Mouse (Mus musculus) midbrain, embryonic 14.5 days (tissue): ENCODE data around the gene Prss16. TPM values are rescaled to one million over a fixed set of nuclear protein-coding genes. Genes with fewer than 3 reads are reported as not detected.
A peak's percentile ranks its signal among the peaks of the same experiment; 100 is the strongest.

Experiments used
- ATAC-seq: fragments of 200-750 bp; cut with Nextera tagmentation; 2 replicates; pipeline ENCODE4 v1.8.0; 2017; ENCODE audit warnings: moderate number of reproducible peaks, moderate library complexity; ENCODE audit not compliant: low FRiP score, low TSS enrichment
- DNase-seq: peaks from one replicate; pipeline ENCODE4 v3.0.0-alpha.2; 2015
- H3K27ac ChIP-seq: fragments of 300-500 bp; sonication (generic); replicated peaks from 2 replicates; pipeline ENCODE4 v1.5.1; 2014; ENCODE audit warnings: mild to moderate bottlenecking, low read depth, low read length, moderate library complexity
- H3K27me3 ChIP-seq: fragments of 300-500 bp; sonication (generic); 2 replicates; pipeline ENCODE4 v1.6.1; 2014; ENCODE audit warnings: low read length, control low read depth, mixed read lengths; ENCODE audit not compliant: control insufficient read depth, insufficient read depth
- H3K36me3 ChIP-seq: fragments of 300-500 bp; sonication (generic); 2 replicates; pipeline ENCODE4 v1.6.1; 2014; ENCODE audit warnings: low read length, control low read depth; ENCODE audit not compliant: control insufficient read depth, insufficient read depth
- H3K4me1 ChIP-seq: fragments of 300-500 bp; sonication (generic); 2 replicates; pipeline ENCODE4 v1.6.1; 2014; ENCODE audit warnings: mild to moderate bottlenecking, antibody characterized with exemption, low read length, control low read depth; ENCODE audit not compliant: control insufficient read depth, insufficient read depth
- H3K4me2 ChIP-seq: fragments of 300-500 bp; sonication (generic); 2 replicates; pipeline ENCODE4 v1.6.1; 2014; ENCODE audit warnings: mild to moderate bottlenecking, low read length, moderate library complexity
- H3K4me3 ChIP-seq: fragments of 300-500 bp; sonication (generic); replicated peaks from 2 replicates; pipeline ENCODE4 v1.5.1; 2014; ENCODE audit warnings: low read depth, low read length
- H3K9ac ChIP-seq: fragments of 300-500 bp; sonication (generic); replicated peaks from 2 replicates; pipeline ENCODE4 v1.6.1; 2014; ENCODE audit warnings: mild to moderate bottlenecking, low read length, moderate library complexity
- H3K9me3 ChIP-seq: fragments of 300-500 bp; sonication (generic); 2 replicates; pipeline ENCODE4 v1.6.1; 2016; ENCODE audit warnings: low read length, control low read depth, mixed read lengths; ENCODE audit not compliant: control insufficient read depth
- WGBS: fragments of 180-500 bp; shearing (Covaris S2); extraction: QIAGEN DNeasy Blood & Tissue Kit; methylation state at CpG from one replicate; pipeline ENCODE4 v1.1.7; 2014; 5-methylcytosine and 5-hydroxymethylcytosine counted together
- polyA plus RNA-seq: library from polyadenylated mRNA; unstranded; fragments of >200 nt; fragmentation: Nextera tagmentation; extraction: Ambion mirVana; gene quantifications from 2 replicates; pipeline ENCODE4 v1.2.1, GENCODE M21; 2014

The Prss16 gene
- not detected in 2 replicates for polyA plus RNA-seq

DNA sequence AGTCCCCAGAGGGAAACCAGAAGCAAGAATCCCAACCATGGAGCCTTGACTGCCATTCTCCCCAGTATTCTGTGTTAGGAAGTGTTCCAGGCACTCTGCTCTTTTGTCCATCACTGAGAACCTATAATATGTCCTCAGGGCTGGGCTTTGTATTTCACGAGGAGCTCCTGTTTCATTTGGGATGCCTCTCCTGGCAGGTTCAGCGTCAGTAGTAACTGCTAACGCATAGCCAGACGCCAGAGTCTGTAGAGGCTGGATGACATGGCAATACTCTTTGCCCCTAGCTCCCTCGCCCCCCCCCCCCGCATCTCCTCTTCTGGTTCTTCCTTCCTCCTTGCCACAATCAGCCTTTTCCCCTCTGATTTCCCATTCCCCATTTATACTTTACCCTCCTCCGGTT, at the start of gene Prss16:
TSS of gene Prss16 (minus strand) at position 101 of the 400 bp plus-strand sequence.
- DNase-seq (no peak), ATAC-seq (no peak)
- WGBS: 41% methylated on average over 7 of the region's 7 CpGs
- H3K9ac ChIP-seq: no peak within 1 kb of the TSS
- no peaks in the 10 kb centered on the region for H3K9me3 ChIP-seq
- no peak within 1 kb of the TSS for H3K4me2 ChIP-seq
- H3K4me3 ChIP-seq: no peak within 1 kb of the TSS
- H3K27me3 ChIP-seq: peaks cover 93% of the 10 kb centered on the region
- H3K36me3 ChIP-seq: no peaks in the 10 kb centered on the region
- H3K27ac ChIP-seq: no peak within 1 kb of the TSS
- H3K4me1 ChIP-seq: peaks cover 15% of the 10 kb centered on the region; the same call in 1 of the 2 replicates

DNA sequence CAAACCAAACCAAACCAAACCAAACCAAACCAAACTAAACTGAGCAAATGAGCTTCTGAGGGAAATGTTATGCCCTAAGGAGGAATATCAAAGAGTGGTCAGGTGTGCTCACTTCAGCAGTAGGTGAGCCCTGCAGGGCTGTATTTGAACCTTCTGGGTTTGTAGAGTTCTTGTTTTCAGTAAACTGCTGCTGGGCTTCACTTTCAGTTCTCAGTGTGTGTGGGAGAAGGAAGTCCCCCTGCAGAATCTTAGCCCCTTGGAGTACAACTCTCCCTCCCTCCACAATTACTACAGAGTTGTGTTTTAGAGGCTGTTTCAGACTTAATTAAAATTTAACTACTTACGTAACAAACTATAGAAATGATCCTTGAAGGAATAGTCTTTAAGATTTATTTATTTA, 44.2 kb upstream of the Prss16 start:
- WGBS: 94% methylated on average over 1 of the region's 1 CpGs
- H3K9ac ChIP-seq: no peak overlapping the region
- H3K27me3 ChIP-seq: no peaks in the 10 kb centered on the region
- H3K9me3 ChIP-seq: no peaks in the 10 kb centered on the region
- H3K4me2 ChIP-seq: no peak overlapping the region
- H3K27ac ChIP-seq: no peak overlapping the region
- H3K4me1 ChIP-seq: peaks cover 4% of the 10 kb centered on the region; the same call in 1 of the 2 replicates
- ATAC-seq (no peak), DNase-seq (no peak)
- no peaks in the 10 kb centered on the region for H3K36me3 ChIP-seq
- H3K4me3 ChIP-seq: no peak overlapping the region

DNA sequence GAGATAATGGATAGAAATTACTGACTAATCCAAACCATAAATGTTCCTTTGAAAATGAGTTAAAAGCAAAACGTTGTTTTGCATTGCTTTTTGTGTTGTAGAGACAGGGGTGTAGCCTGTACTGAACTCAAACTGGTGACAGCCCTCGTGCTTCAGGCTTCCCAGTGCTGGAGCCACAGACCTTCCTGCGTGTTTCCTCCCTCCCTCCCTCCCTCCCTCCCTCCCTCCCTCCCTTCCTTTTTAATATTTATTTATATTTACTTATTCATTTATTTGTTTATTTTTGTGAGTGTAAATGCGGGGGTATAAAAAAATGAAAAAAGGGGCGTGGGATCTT, 41.9 kb upstream of the Prss16 start:
- H3K9me3 ChIP-seq: no peaks in the 10 kb centered on the region
- WGBS: 12% methylated on average over 5 of the region's 5 CpGs

DNA sequence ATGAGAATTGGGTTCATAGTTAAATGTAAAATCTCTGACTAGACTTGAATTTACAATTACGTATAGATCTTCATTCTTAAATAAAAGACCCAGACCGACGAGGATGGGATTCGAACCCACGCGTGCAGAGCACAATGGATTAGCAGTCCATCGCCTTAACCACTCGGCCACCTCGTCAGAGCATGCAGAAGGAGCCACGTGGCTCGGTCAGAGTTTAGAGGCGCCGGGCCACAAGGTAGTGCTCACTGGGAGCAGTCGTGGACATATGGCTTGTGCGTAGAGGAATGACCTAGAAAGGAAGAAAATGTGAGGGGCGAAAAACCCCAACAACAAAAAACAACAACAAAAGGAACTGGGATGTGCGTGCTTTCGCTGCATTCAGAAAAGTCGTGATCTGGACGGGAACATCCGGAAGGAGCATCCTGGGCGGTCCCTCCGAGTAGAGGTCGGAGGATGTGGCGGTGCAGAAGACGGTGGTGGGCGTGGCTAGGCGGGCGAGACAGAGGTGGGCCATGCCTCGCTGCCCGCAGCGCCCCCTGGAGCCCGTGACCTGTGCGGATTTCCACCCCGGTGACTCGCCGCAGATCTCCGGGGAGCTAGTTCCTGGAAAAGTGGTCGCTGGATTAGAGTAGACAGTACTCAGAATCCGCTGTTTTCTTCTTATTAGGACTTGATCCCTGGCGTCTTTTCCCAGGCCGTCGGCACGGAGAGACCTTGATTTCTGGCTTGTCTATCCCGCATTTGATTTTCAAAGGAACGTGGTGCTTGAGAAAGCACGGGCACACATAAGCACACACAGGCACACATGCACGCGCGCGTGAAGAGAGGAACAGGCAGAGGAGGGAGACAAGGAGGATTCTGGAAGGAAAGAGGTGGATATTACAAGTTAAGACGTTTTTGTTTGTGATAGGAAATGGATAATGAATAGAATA, 41.3 kb upstream of the Prss16 start:
- peak; percentile 95 for ATAC-seq
- Histone ChIP-seq H3K36me3 (no peaks in the 10 kb centered on the region), H3K4me3 (peak overlapping the region; percentile 49), H3K27ac (peak overlapping the region; percentile 86), H3K9me3 (no peaks in the 10 kb centered on the region), H3K27me3 (no peaks in the 10 kb centered on the region), H3K9ac (peak overlapping the region; percentile 60), H3K4me1 (peaks cover 4% of the 10 kb centered on the region; the same call in 1 of the 2 replicates), H3K4me2 (peak overlapping the region; percentile 63)
- DNase-seq: peak; percentile 95
- WGBS: under 1% methylated on average over 52 of the region's 52 CpGs

More for the DNA sequence above, 41.9 kb upstream of the Prss16 start:
- H3K9ac ChIP-seq: peak overlapping the region; percentile 60
- peak overlapping the region; percentile 49 for H3K4me3 ChIP-seq
- peaks cover 4% of the 10 kb centered on the region; the same call in 1 of the 2 replicates for H3K4me1 ChIP-seq
- ATAC-seq (0 out of 2 replicates have a peak, but pooled peaks have one; percentile 32), DNase-seq (no peak)
- peak overlapping the region; percentile 63 for H3K4me2 ChIP-seq
- no peaks in the 10 kb centered on the region for H3K36me3 ChIP-seq
- peak overlapping the region; percentile 86 for H3K27ac ChIP-seq
- H3K27me3 ChIP-seq: no peaks in the 10 kb centered on the region

DNA sequence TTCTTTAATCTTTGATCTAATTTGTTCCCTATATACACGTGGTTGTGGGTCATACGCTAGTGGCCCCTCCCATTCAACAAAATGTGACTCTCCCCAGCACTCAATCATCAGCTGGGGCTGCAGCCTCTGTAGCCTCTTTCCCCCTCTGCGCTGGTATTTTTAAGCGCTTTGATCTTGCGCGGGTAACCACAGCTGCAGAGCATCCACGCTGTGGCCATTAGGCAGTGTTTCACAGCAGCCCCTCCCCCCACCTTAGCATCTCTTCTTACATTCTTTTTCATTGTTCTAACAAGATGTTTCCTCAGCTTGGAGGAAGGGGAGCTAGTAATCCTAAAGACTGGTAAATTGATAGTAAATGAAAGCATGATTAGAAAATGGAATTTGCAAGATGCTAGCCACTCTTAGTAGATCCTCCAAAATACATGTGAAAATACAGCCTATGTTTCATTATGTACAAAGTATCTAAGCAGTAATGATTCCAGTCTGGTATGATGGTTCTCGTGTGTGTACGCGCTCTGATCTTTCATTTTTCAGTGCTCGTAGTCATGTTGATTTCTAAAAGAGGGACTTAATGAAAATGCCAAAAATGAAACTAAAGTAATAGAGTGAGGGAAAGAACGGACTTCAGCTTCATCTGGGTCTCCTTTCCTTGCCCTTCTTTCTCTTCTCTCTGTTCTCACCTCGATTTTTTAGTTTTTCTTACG, 40.3 kb upstream of the Prss16 start:
- ATAC-seq (peak; percentile 38; the same call in 1 of the 2 replicates), DNase-seq (peak; percentile 88)
- Histone ChIP-seq H3K9ac (peak overlapping the region; percentile 60; the same call in 1 of the 2 replicates), H3K4me2 (peak overlapping the region; percentile 63), H3K9me3 (no peaks in the 10 kb centered on the region), H3K27me3 (no peaks in the 10 kb centered on the region), H3K4me3 (peak overlapping the region; percentile 49), H3K36me3 (no peaks in the 10 kb centered on the region), H3K4me1 (peaks cover 4% of the 10 kb centered on the region; the same call in 1 of the 2 replicates), H3K27ac (peak overlapping the region; percentile 86)
- under 1% methylated on average over 14 of the region's 14 CpGs for WGBS

DNA sequence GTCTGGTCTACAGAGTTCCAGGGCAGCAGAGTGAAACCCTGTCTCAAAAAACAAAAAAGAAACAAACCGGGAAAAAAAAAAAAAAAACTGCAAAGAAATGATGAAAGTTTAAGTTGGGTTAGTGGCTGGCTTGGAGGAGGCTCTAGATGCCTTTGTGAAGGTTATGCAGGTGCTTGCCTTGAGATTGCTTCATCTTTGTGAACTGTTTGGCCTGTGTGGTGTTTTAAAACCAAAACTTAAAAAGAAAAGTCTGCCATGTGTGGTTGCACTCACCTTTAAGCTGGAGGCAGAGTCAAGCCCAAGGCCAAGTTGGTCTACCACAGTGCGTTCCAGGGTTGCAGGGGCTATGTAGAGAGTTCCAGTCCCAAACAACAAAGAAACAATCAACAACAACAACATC, 39.5 kb upstream of the Prss16 start:
- Histone ChIP-seq H3K4me3 (no peak overlapping the region), H3K27me3 (no peaks in the 10 kb centered on the region), H3K9me3 (no peaks in the 10 kb centered on the region), H3K27ac (no peak overlapping the region), H3K4me2 (0 out of 2 replicates have a peak overlapping the region, but pooled peaks have one; percentile 10), H3K9ac (no peak overlapping the region), H3K4me1 (peaks cover 4% of the 10 kb centered on the region; the same call in 1 of the 2 replicates), H3K36me3 (no peaks in the 10 kb centered on the region)
- DNase-seq: no peak
- ATAC-seq: no peak
- 86% methylated on average over 2 of the region's 2 CpGs for WGBS

DNA sequence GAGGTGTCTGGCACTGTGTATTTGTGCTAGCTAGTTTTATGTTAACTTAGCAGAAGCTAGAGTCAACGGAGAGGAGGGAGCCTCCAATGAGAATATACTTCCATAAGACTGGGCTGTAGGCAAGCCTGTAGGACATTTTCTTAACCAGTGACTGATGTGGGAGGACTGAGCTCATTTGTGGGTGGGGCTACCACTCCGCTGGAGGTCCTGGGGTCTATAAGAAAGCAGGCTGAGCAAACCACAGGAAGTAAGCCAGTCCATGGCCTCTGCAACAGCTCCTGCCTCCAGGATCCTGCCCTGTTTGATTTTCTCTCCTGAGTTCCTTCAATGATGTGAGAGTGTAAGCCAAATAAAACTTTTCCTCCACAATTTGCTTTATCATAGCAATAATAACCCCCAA, 35.8 kb upstream of the Prss16 start:
- 82% methylated on average over 2 of the region's 2 CpGs for WGBS

DNA sequence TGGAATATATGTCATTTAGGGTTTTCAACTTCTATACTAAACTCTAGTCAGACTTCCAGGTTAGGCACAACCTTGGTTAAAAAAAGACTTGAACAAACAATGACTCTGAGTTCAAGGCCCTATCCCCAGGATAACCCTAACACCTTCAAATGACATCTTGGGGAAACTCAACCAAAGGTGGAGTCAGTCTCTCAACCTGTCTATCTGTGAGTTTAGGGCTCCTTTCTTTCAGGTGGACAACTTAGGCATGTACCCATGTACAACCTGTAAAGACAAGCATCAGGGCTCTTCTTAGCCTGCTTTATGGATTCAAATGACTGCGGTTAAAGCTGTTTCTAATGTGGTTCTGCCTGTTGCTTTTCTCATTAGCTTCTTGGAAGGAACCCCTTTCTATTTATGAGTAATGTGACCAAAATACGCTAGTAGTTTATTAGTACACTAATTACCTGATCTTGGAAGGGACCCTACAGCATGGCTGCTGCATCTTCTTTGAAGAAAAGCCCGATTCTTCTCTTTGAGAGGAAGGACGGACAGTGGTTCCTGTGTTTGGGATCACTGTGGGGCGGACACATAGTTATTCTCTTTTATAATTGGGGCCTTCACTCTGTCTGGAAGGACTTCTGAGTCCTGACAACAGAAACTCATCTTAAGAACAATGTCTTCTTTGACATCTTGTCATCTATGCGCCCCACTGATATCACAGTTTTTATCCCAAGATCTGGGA, 35.1 kb upstream of the Prss16 start:
- DNase-seq: no peak
- no peaks in the 10 kb centered on the region for H3K27me3 ChIP-seq
- H3K4me3 ChIP-seq: no peak overlapping the region
- no peaks in the 10 kb centered on the region for H3K36me3 ChIP-seq
- no peaks in the 10 kb centered on the region for H3K9me3 ChIP-seq
- peaks cover 18% of the 10 kb centered on the region for H3K4me1 ChIP-seq
- H3K27ac ChIP-seq: no peak overlapping the region
- H3K4me2 ChIP-seq: peak overlapping the region; percentile 73; the same call in 1 of the 2 replicates
- no peak for ATAC-seq
- H3K9ac ChIP-seq: no peak overlapping the region
- 87% methylated on average over 6 of the region's 6 CpGs for WGBS

More for the DNA sequence above, 35.8 kb upstream of the Prss16 start:
- no peak overlapping the region for H3K9ac ChIP-seq
- no peak for ATAC-seq
- H3K27ac ChIP-seq: no peak overlapping the region
- no peaks in the 10 kb centered on the region for H3K36me3 ChIP-seq
- H3K9me3 ChIP-seq: no peaks in the 10 kb centered on the region
- H3K4me1 ChIP-seq: peaks cover 16% of the 10 kb centered on the region
- H3K27me3 ChIP-seq: no peaks in the 10 kb centered on the region
- H3K4me2 ChIP-seq: no peak overlapping the region
- no peak overlapping the region for H3K4me3 ChIP-seq
- no peak for DNase-seq
